Mouse (Mus musculus): ENCODE measurements around the gene Dnah5. TPM values are rescaled to one million over a fixed set of nuclear protein-coding genes. Genes with fewer than 3 reads are reported as not detected.

Dnah5 gene
- polyA plus RNA-seq, 1 experiment from 2014 or later, result 0.08 TPM

- Histone ChIP-seq H3K27ac (no peak overlapping the region), H3K4me2 (peak overlapping the region; percentile 27; the same call in 1 of the 2 replicates), H3K9me3 (no peaks in the 10 kb centered on the region), H3K36me3 (no peaks in the 10 kb centered on the region), H3K9ac (no peak overlapping the region), H3K4me1 (peaks cover 3% of the 10 kb centered on the region; the same call in 1 of the 2 replicates), H3K27me3 (peaks cover 7% of the 10 kb centered on the region; the same call in 1 of the 2 replicates), H3K4me3 (no peak overlapping the region)
- no peak for ATAC-seq (ENCODE audit: insufficient number of reproducible peaks, insufficient read depth, low FRiP score, low TSS enrichment, low read depth)
- 24% methylated on average over 22 of the region's 22 CpGs for WGBS
Measured at GRCm38 (mm10) chr15:28187472-28188360, 15.8 kb upstream of the Dnah5 start.

GRCm38 (mm10) chr15:28188361-28189011 is 15.1 kb upstream of the Dnah5 start:
- ATAC-seq (ENCODE audit: insufficient number of reproducible peaks, insufficient read depth, low FRiP score, low TSS enrichment, low read depth), result no peak
- Histone ChIP-seq H3K9me3 (no peaks in the 10 kb centered on the region), H3K4me2 (no peak overlapping the region), H3K4me1 (peaks cover 3% of the 10 kb centered on the region; the same call in 1 of the 2 replicates), H3K27me3 (peaks cover 7% of the 10 kb centered on the region; the same call in 1 of the 2 replicates), H3K4me3 (no peak overlapping the region), H3K27ac (no peak overlapping the region), H3K36me3 (no peaks in the 10 kb centered on the region), H3K9ac (no peak overlapping the region)
- WGBS, result 74% methylated on average over 11 of the region's 11 CpGs

- WGBS, result 34% methylated on average over 12 of the region's 12 CpGs
- Histone ChIP-seq H3K4me2 (peak overlapping the region; percentile 36), H3K4me3 (no peak overlapping the region), H3K36me3 (no peaks in the 10 kb centered on the region), H3K27ac (no peak overlapping the region), H3K9ac (no peak overlapping the region), H3K4me1 (peaks cover 3% of the 10 kb centered on the region; the same call in 1 of the 2 replicates), H3K27me3 (peaks cover 7% of the 10 kb centered on the region; the same call in 1 of the 2 replicates), H3K9me3 (no peaks in the 10 kb centered on the region)
- no peak for ATAC-seq (ENCODE audit: insufficient number of reproducible peaks, insufficient read depth, low FRiP score, low TSS enrichment, low read depth)
Measured at GRCm38 (mm10) chr15:28189668-28190067, 13.9 kb upstream of the Dnah5 start.

- ATAC-seq (ENCODE audit: insufficient number of reproducible peaks, insufficient read depth, low FRiP score, low TSS enrichment, low read depth), result no peak
- H3K36me3 ChIP-seq, result no peaks in the 10 kb centered on the region
- H3K27me3 ChIP-seq, result no peaks in the 10 kb centered on the region
- H3K9me3 ChIP-seq, result no peaks in the 10 kb centered on the region
- H3K4me1 ChIP-seq, result no peaks in the 10 kb centered on the region
- no peak overlapping the region for H3K27ac ChIP-seq
- no peak overlapping the region for H3K4me2 ChIP-seq
- H3K9ac ChIP-seq, result no peak overlapping the region
- whole genome bisulfite sequencing, result 61% methylated on average over 4 of the region's 4 CpGs
- no peak overlapping the region for H3K4me3 ChIP-seq
Measured at GRCm38 (mm10) chr15:28198609-28199008, 4.9 kb upstream of the Dnah5 start.

- no peak for ATAC-seq (ENCODE audit: insufficient number of reproducible peaks, insufficient read depth, low FRiP score, low TSS enrichment, low read depth)
- Histone ChIP-seq H3K4me1 (0 out of 2 replicates have a peak, but pooled peaks cover 3% of the 10 kb centered on the region), H3K36me3 (no peaks in the 10 kb centered on the region), H3K27me3 (no peaks in the 10 kb centered on the region), H3K9ac (no peak overlapping the region), H3K27ac (no peak overlapping the region), H3K4me3 (no peak overlapping the region), H3K4me2 (no peak overlapping the region), H3K9me3 (no peaks in the 10 kb centered on the region)
- 85% methylated on average over 3 of the region's 3 CpGs for WGBS
Measured at GRCm38 (mm10) chr15:28204626-28205025, 1.1 kb downstream of the Dnah5 start.

GRCm38 (mm10) chr15:28207545-28207944 is 4.0 kb downstream of the Dnah5 start:
- Histone ChIP-seq H3K9ac (no peak overlapping the region), H3K36me3 (no peaks in the 10 kb centered on the region), H3K4me3 (no peak overlapping the region), H3K4me2 (no peak overlapping the region), H3K4me1 (0 out of 2 replicates have a peak, but pooled peaks cover 3% of the 10 kb centered on the region), H3K9me3 (no peaks in the 10 kb centered on the region), H3K27me3 (no peaks in the 10 kb centered on the region), H3K27ac (no peak overlapping the region)
- WGBS, result 51% methylated on average over 2 of the region's 2 CpGs
- no peak for ATAC-seq (ENCODE audit: insufficient number of reproducible peaks, insufficient read depth, low FRiP score, low TSS enrichment, low read depth)

GRCm38 (mm10) chr15:28213057-28213456 is 9.5 kb downstream of the Dnah5 start:
- no peak overlapping the region for H3K9ac ChIP-seq
- 0 out of 2 replicates have a peak, but pooled peaks cover 3% of the 10 kb centered on the region for H3K4me1 ChIP-seq
- 87% methylated on average over 5 of the region's 5 CpGs for WGBS
- ATAC-seq (ENCODE audit: insufficient number of reproducible peaks, insufficient read depth, low FRiP score, low TSS enrichment, low read depth), result no peak
- no peaks in the 10 kb centered on the region for H3K27me3 ChIP-seq
- no peak overlapping the region for H3K4me3 ChIP-seq
- no peaks in the 10 kb centered on the region for H3K9me3 ChIP-seq
- no peaks in the 10 kb centered on the region for H3K36me3 ChIP-seq
- H3K4me2 ChIP-seq, result no peak overlapping the region
- no peak overlapping the region for H3K27ac ChIP-seq

- no peaks in the 10 kb centered on the region for H3K27me3 ChIP-seq
- WGBS, result 70% methylated on average over 8 of the region's 8 CpGs
- no peak overlapping the region for H3K9ac ChIP-seq
- H3K27ac ChIP-seq, result no peak overlapping the region
- no peaks in the 10 kb centered on the region for H3K9me3 ChIP-seq
- no peak for ATAC-seq (ENCODE audit: insufficient number of reproducible peaks, insufficient read depth, low FRiP score, low TSS enrichment, low read depth)
- no peaks in the 10 kb centered on the region for H3K36me3 ChIP-seq
- H3K4me3 ChIP-seq, result no peak overlapping the region
- no peak overlapping the region for H3K4me2 ChIP-seq
- H3K4me1 ChIP-seq, result no peaks in the 10 kb centered on the region
Measured at GRCm38 (mm10) chr15:28216358-28216757, 12.8 kb downstream of the Dnah5 start.

GRCm38 (mm10) chr15:28227316-28227715 is 23.8 kb downstream of the Dnah5 start:
- H3K9me3 ChIP-seq, result no peaks in the 10 kb centered on the region
- 51% methylated on average over 3 of the region's 3 CpGs for WGBS
- no peak for ATAC-seq (ENCODE audit: insufficient number of reproducible peaks, insufficient read depth, low FRiP score, low TSS enrichment, low read depth)

GRCm38 (mm10) chr15:28260250-28260649 is 56.7 kb downstream of the Dnah5 start:
- WGBS, result 77% methylated on average over 1 of the region's 1 CpGs
- H3K4me2 ChIP-seq, result no peak overlapping the region
- H3K4me1 ChIP-seq, result no peaks in the 10 kb centered on the region
- H3K36me3 ChIP-seq, result no peaks in the 10 kb centered on the region
- no peaks in the 10 kb centered on the region for H3K27me3 ChIP-seq
- H3K9me3 ChIP-seq, result no peaks in the 10 kb centered on the region
- no peak for ATAC-seq (ENCODE audit: insufficient number of reproducible peaks, insufficient read depth, low FRiP score, low TSS enrichment, low read depth)
- H3K9ac ChIP-seq, result no peak overlapping the region
- H3K27ac ChIP-seq, result no peak overlapping the region
- H3K4me3 ChIP-seq, result no peak overlapping the region

More at GRCm38 (mm10) chr15:28227316-28227715, 23.8 kb downstream of the Dnah5 start:
- Histone ChIP-seq H3K27ac (no peak overlapping the region), H3K4me2 (no peak overlapping the region), H3K27me3 (no peaks in the 10 kb centered on the region), H3K9ac (no peak overlapping the region), H3K36me3 (no peaks in the 10 kb centered on the region), H3K4me3 (no peak overlapping the region), H3K4me1 (no peaks in the 10 kb centered on the region)

GRCm38 (mm10) chr15:28299438-28299837 is 95.9 kb downstream of the Dnah5 start:
- no peak overlapping the region for H3K4me3 ChIP-seq
- no peaks in the 10 kb centered on the region for H3K27me3 ChIP-seq
- H3K4me2 ChIP-seq, result no peak overlapping the region
- H3K4me1 ChIP-seq, result no peaks in the 10 kb centered on the region
- 90% methylated on average over 4 of the region's 4 CpGs for WGBS
- no peak overlapping the region for H3K27ac ChIP-seq
- H3K9me3 ChIP-seq, result no peaks in the 10 kb centered on the region
- no peaks in the 10 kb centered on the region for H3K36me3 ChIP-seq
- ATAC-seq (ENCODE audit: insufficient number of reproducible peaks, insufficient read depth, low FRiP score, low TSS enrichment, low read depth), result no peak
- H3K9ac ChIP-seq, result no peak overlapping the region

All from embryonic facial prominence, embryonic 13.5 days (tissue).